Mouse (Mus musculus): ENCODE results near the gene Ube2g1. TPM values are rescaled to one million over a fixed set of nuclear protein-coding genes. Genes with fewer than 3 reads are reported as not detected.

Ube2g1 gene
- total RNA-seq (2017): 37.2 and 41.3 TPM in 2 replicates

GRCm38 (mm10) chr11:72606694-72607407 lies at the start of gene Ube2g1:
Ube2g1 (plus strand) TSS chr11:72607283.
- ATAC-seq (replicated peaks; ENCODE audit: low read depth, poor library complexity, severe bottlenecking): peak; percentile 87

GRCm38 (mm10) chr11:72558155-72558554 lies 48.9 kb upstream of the Ube2g1 start:
- ATAC-seq (replicated peaks; ENCODE audit: low read depth, poor library complexity, severe bottlenecking): no peak

GRCm38 (mm10) chr11:72560661-72561060 lies 46.4 kb upstream of the Ube2g1 start:
- ATAC-seq (replicated peaks; ENCODE audit: low read depth, poor library complexity, severe bottlenecking): no peak

DNA sequence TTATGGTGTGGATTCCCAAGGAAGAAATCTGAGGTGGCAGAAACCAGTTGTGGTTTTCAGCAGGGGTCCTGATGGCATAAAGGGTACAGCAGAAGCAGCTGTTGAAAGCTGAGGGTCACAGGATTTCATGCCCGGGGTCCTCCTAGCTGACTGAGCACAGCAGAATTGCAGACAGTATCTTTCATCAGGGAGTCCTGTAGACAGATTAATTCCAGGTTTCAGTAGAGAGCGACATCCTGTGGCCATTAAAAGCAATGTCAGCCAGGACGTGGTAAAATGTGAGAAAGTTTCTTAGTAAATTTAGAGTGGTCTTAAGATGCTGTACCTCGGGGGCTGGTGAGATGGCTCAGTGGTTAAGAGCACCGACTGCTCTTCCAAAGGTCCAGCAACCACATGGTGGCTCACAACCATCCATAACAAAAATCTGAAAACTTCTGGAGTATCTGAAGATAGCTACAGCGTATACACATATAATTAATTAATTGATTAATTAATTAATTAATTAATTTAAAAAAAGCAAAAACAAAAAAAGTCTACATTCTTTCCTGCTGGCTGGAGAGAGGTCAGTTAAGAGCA lies 42.8 kb upstream of the Ube2g1 start:
- peak; percentile 76 for ATAC-seq (replicated peaks; ENCODE audit: low read depth, poor library complexity, severe bottlenecking)

DNA sequence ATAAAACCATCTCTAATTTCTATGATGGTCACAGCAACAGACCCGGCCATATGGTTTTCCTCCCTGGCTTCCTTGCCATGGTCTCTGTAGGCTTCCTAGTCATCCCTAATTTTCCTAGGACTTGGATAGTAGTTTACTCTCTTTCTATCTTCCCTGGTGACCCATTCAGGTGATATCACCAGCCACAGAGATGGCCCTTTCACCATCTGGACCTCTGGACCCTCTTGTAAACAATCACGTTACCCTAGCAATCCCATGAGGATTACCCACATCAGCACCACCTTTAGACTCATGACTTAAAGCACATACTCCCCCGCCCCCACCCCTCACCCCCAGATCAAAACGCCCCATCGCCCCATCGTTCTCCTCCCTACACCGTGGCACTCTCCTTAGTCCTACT lies 40.8 kb upstream of the Ube2g1 start:
- ATAC-seq (replicated peaks; ENCODE audit: low read depth, poor library complexity, severe bottlenecking): no peak

GRCm38 (mm10) chr11:72566816-72567338 lies 40.2 kb upstream of the Ube2g1 start:
- ATAC-seq (replicated peaks; ENCODE audit: low read depth, poor library complexity, severe bottlenecking): no peak

DNA sequence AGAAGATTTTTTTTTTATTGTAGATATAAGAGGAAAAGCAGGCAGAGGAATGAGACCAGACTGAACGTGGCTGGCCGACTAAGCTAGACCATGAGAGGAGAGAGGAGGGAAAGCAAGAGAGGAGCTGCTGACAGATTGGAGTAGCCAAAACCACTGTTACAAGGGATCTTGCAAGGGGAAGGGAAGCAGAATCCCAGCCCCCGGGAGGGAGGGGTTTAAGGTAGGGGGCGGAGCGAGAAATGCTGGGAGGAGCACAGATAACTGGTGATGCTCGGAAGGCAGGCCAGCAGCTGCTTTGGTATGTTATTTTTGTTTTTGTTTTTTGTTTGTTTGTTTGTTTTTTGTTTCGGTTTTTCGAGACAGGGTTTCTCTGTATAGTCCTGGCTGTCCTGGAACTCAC lies 38.0 kb upstream of the Ube2g1 start:
- peak; percentile 50 for ATAC-seq (replicated peaks; ENCODE audit: low read depth, poor library complexity, severe bottlenecking)

GRCm38 (mm10) chr11:72569671-72570318 lies 37.3 kb upstream of the Ube2g1 start:
- ATAC-seq (replicated peaks; ENCODE audit: low read depth, poor library complexity, severe bottlenecking): no peak

DNA sequence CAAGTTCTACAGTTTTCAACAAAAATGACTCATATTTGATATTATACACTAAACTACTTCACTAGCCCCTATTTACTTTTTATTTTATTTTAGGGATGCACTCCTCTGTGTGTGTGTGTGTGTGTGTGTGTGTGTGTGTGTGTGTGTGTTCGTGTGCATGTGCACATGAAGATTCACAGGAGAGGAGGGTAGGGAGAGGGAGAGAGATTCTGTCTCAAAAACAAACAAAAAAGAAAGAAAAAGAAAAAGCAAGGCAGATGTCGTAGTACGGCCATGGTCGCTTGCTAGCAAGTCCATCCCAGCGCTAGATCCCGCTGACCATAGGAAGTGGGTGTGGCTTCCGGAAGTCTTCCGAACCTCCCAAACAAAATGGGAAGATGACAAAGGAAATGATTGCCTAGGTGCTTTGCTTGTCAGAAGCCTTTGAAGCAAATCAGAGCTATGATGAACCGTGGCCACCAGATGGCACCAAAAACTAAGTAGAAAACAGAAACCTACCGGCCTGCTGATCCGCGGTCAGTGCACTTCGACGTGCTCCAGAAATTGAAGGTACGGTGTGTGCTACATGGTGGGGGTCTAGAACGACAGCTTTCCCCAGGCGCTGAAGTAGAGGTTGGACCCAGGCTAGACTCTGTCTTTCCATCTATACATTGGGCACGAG lies 36.6 kb upstream of the Ube2g1 start:
- peak; percentile 80 for ATAC-seq (replicated peaks; ENCODE audit: low read depth, poor library complexity, severe bottlenecking)

DNA sequence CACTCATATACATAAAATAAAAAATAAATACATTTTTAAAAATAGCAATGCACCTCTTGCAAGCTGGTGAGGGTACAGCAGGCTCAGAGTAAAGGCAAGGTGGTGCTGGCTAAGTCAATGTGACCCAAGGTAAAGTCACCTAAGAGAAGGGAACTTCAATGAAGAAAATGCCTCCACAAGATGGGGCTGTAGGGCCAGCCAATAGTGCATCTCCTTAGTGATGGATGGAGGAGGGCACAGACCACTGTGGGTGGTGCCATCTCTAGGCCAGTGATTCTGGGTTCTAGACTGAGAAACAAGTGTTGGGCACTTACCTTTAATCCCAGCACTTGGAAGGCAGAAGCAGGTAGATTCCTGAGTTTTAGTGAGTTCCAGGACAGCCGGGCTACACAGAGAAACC lies 33.3 kb upstream of the Ube2g1 start:
- peak; percentile 68 for ATAC-seq (replicated peaks; ENCODE audit: low read depth, poor library complexity, severe bottlenecking)

DNA sequence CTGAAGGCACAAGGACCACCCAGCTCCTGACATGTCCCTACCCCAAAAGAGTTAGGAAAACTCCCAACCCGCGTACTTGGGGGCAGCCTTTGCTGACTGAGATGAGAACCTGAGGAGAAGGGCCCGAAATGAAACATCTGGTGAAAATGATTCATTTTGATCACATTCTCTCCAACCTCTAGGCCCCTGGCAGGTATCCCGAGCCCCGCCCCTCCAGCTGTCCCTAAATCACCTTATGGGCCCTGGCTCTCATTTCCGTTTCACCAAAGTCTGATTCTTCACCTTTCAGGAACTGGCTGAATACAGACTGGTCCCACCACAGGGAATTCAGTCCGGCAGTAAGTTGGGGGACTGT lies 31.0 kb upstream of the Ube2g1 start:
- ATAC-seq (replicated peaks; ENCODE audit: low read depth, poor library complexity, severe bottlenecking): no peak

DNA sequence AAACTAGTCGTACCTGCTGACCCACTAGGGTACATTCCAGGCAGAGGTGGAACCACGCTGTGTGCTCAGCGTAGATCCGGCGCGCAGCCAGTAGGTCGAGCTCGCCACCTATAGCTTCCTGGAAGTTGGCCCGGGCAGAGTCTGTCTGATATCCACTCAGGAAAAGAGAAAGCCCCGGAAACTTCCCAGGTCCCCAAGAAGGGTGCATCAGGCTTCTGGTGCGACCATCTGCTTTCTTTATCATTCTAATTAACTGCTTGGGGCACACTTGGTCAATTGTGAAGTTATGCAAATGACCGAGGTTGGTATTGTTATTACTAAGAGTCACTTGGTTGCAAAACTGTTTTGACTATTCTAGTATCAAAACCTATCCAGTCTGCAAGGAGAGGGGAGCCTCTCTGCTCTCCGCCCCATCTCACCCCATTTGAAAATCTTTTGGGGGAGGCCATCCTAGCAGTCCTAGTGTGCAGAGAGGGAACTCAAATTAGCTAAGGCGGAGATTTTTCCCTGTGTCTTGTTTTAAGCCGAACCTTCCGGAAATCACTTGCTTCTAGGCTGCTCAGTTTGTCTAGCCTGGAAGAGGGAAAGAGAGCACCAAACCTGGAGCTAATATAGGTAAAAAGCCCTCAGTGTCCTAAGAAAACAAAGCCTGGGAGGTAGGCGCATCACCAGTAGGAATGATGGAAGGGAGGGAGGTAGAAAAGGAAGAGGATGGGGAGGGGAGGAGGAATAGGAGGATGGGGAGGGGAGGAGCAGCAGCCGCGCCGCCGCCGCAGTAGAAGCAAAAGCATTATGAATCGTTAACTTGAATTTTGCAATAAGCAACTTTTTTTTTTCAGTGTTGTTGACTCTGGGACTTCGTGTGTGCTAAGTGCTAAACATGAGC lies 30.4 kb upstream of the Ube2g1 start:
- 0 out of 2 replicates have a peak, but pooled peaks have one; percentile 23 for ATAC-seq (replicated peaks; ENCODE audit: low read depth, poor library complexity, severe bottlenecking)

- no peak for ATAC-seq (replicated peaks; ENCODE audit: low read depth, poor library complexity, severe bottlenecking)
Measured at GRCm38 (mm10) chr11:72578471-72578870, 28.6 kb upstream of the Ube2g1 start.

DNA sequence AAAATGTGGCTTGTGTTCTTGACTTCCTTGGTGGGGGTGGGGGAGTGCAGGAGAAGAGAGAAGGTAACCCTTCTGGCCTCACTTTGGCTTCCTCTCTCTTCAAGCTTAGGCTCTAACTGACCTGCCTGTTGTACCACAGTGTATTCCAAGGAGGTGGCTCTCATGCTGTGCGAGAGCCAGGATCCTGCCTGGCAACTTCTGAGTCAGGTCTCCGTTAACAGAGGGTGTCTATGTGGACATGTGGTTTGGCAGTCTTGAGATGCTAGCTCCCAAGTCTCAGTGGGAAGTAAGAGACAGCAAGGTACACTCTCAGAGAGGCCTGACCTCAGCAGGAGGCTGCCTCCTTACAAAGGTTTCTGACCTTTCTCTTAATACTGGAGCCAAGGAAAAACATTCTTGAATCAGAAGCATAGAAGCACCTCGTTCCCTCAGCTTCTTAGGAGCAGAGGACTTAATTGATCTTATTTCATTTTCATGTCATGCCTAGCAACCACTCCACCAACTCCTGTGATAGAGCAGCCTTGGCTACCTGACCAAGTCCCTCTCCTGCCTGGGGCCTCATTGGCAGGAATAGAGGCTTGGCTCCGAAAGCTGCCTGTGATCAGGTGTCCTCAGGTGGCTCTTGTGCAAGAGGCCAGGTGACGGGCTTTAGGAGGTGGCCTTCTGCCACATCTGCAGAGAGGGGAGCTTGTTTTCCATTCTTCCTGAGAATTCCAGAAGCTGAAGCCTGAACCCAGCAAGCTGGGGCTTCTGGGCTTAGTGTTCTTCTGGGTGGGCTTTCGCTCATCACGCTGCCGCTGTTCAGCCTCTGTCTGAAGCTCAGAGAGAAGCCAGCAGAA lies 25.3 kb upstream of the Ube2g1 start:
- no peak for ATAC-seq (replicated peaks; ENCODE audit: low read depth, poor library complexity, severe bottlenecking)

GRCm38 (mm10) chr11:72582448-72582705 lies 24.7 kb upstream of the Ube2g1 start:
- ATAC-seq (replicated peaks; ENCODE audit: low read depth, poor library complexity, severe bottlenecking): no peak

DNA sequence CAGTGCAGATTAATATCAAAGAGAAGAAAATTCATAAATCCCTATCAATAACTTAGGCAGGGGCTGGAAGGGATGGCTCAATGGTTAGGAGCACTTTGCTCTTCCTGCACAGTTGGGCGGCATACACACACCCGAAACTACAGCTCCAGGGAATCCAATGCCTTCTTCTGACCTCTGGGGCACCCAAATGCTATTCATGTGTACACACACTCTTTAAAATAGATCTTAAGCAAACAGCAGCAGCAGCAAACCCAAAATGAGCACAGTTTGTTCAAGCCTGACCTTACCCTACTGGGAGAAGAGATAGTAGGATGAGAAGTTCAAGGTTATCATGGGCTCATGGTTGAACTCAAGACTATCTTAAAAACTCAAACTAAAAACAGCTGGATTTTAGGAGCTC lies 24.0 kb upstream of the Ube2g1 start:
- ATAC-seq (replicated peaks; ENCODE audit: low read depth, poor library complexity, severe bottlenecking): no peak

DNA sequence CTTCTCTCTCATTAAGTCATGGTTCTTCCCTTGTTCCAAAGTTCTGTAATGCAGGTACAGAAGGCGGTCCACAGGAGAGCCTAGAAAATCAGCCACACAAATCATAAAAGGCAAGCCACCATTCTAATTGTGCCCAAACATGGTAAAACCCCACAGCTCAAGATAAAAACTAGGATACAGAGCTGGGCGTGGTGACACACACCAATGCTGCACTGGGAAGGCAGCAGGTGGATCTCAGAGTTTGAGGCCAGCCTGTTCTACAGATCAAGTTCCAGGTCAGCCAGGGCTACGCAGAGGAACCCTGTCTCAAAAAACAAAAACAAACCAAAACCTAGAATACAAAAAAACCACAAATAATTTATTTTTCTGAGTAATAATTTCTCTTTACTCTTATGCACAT lies 20.5 kb upstream of the Ube2g1 start:
- no peak for ATAC-seq (replicated peaks; ENCODE audit: low read depth, poor library complexity, severe bottlenecking)

- peak; percentile 42; the same call in 1 of the 2 replicates for ATAC-seq (replicated peaks; ENCODE audit: low read depth, poor library complexity, severe bottlenecking)
Measured at GRCm38 (mm10) chr11:72587537-72588233, 19.4 kb upstream of the Ube2g1 start.
